Mouse (Mus musculus) fat pad, adult 2 months (tissue): ENCODE results near the gene Stx1b.
"Not testable (repeated sequence)": the region's sequence is repeated elsewhere in the genome, so short reads cannot be mapped to it uniquely, and the experiment has no call there.

Experiments used
- DNase-seq: peaks from one replicate; pipeline ENCODE4 v3.0.0-alpha.2; 2011; ENCODE audit warnings: low read depth, low spot score; ENCODE audit errors: extremely low read depth

Gene Stx1b

GRCm38 (mm10) chr7:127824176-127824871 is at the start of gene Stx1b, which contains the start of gene Stx4a:
Gene Stx1b, minus strand, starts transcription at chr7:127824549.
Gene Stx4a, plus strand, starts transcription at chr7:127824294.
- DNase-seq = no peak

DNA sequence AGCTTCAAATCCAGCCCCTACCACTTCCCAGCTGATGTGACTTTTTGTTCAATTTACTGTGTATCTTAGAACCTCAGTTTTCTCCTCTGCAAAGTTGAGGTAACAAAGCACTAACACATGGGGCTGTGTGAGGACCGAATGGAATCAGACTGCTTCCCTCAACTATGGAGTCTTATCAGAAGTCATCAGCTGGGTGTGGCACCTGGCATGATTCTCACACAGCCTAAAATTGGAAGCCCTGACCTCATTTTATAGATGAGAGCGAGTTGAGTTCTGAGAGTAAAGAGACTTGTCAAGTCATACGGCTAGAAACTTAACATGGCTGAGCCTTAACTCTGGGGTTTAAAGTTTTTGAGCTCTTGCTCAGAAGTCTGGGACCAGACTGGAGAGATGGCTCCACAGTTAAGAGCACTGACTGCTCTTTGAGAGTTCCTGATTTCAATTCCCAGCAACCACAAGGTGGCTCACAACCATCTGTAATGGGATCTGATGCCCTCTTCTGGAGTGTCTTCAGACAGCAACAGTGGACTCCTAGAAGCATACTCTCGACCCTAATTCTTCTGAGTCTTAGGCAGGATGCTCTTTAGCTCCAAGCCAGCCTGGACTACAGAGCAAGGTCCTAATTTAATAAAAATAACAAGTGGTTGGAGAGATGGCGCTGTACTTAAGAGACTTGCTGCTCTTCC is 45.9 kb upstream of the Stx1b start:
- no peak for DNase-seq

DNA sequence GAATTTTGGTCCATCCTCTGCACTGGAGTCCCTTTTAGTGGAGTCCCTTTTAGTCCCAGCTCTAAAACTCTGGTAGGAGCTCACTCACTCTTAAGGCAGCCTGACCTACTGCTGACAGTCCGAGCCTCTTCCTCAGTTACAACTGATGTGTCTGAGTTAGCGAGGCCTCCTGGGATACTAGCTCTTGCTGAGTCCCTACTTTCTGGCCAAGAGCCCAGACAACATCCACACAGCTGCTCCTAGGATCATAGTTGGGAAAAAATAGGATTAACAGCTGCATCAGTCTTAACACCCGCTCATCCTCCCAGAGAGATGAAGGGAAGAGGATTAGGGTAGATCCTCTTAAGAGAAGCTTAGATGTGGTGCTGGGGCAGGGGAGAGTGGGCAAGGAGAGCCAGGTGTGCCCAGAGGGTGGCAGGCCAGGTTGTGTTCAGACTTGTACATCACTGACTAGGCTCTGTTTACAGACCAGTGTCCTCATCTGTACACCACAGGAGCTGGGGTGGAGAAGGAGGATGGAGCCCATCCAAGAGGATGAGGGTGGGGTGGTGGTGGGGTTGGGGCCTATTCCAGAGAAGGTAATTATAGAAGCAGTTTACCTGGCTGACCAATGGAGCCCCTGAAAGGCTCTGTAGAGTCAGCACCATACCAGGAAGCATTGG is 44.9 kb upstream of the Stx1b start:
- no peak for DNase-seq

- DNase-seq = no peak
Observed at GRCm38 (mm10) chr7:127867641-127868040, 43.3 kb upstream of the Stx1b start.

DNA sequence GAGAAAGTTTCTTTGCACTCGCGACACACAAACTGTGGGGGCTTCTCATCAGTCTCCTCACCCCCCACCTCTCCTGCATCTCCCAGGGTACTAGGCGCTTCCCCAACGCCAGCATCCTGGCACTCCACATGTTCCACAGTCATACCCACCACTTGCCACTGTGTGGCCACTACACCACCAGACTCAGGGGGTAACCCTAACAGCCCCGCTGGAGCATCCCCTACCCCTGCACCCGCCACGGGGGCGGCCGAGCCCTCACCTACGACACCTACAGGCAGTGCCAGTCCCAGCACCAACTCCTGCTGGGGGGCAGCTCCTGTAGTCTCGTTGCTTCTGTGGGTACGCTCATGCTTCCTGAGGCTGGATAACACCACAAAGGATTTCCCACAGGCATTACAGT is 42.1 kb upstream of the Stx1b start:
- DNase-seq = no peak

- DNase-seq = no peak
Observed at GRCm38 (mm10) chr7:127858258-127858657, 33.9 kb upstream of the Stx1b start.

DNA sequence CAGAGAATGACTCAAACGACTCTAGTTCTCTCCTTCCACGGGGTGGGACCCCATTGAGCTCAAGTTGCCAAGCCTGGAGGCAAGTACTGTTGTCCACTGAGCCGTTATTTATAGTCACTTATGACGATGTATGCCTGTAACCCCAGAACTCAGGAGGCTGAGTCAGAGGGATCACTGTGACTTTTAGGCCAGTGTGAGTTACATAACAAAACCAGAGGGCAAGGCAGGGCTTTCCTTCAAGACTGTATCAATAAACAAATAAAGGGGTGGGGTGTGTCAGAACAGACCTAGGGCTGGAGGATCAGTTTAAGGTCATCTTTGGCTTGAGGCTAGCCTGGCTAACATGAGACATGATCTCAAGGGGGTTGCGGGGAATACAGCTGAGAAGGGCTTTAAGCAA is 26.6 kb upstream of the Stx1b start:
- no peak for DNase-seq

- no peak for DNase-seq
Observed at GRCm38 (mm10) chr7:127849973-127850875, 25.9 kb upstream of the Stx1b start.

DNA sequence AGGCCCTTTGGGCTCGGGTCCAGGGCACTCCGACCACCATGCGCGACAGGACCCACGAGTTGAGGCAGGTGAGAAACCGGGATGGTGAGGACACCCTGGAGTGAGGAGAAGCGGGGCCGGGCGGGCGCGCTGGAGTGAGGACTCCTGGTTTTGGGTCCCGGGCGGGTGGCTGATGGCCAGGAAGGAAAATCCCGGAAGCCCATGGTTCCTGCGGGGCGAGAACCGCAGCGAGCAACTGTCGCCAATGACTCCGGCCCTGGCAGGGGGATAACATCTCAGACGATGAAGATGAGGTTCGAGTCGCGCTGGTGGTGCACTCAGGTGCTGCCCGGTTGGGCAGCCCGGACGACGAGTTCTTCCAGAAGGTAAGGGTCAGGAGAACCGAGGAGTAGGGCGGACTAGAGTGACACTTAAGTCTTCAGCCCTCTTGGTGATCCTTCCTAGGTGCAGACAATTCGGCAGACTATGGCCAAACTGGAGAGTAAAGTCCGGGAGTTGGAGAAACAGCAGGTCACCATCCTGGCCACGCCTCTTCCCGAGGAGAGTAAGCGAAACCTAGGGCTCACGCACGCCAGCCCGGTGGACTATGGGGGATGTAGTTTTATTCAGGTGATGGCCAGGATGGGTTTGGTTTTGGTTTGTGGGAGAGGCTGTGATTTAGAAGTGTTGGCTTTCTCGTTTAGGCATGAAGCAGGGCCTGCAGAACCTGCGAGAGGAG is 17.8 kb upstream of the Stx1b start:
- DNase-seq = no peak

DNA sequence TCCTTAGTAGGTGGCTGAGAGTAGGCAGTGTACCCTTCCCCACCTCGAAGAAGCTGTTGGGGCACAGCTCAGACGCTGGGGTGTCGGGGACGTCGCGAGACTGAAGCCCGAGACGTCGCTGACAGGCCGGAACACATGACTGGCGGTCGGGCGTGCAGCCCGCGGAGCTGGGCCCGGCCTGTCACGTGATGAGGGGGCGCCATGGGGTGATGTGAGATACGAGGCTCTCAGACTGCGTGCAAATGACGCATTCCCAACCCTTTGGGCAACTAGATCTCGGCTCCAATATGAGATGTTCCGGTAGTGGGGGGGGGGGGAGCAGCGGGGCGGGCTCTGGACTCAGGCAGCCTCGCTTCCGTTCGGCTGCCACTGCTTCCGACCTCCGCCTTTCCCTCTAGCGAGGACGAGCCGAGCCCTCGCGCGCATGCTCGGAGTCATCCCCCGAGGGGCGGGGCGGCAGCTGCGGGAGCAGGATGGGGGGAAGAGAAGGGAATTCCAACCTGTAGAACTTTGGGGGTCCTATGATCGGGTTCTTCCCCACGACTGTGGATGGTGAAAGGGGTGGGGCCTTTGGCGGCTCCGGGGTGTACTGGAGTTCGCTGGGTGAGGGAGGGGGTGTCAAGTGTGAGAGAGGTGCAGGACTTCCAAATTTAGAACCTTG is 17.1 kb upstream of the Stx1b start:
- DNase-seq = no peak

GRCm38 (mm10) chr7:127840886-127841285 is 16.5 kb upstream of the Stx1b start:
- DNase-seq = no peak

GRCm38 (mm10) chr7:127840031-127840430 is 15.7 kb upstream of the Stx1b start:
- DNase-seq = not testable (repeated sequence)

DNA sequence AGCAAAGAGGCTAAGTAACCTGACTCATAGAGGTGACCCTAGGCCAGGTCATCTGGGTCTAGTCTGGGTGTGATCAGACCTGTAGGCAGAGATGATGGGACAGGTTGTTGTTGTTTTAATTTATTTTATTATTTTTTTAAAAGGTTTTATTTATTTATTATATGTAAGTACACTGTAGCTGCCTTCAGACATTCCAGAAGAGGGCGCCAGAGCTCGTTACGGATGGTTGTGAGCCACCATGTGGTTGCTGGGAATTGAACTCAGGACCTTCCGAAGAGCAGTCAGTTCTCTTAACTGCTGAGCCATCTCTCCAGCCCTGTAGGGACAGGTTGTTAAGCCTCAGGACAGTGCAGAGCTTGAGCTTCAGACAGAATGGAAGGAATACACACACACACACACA is 13.5 kb upstream of the Stx1b start:
- DNase-seq = not testable (repeated sequence)

- DNase-seq = no peak
Observed at GRCm38 (mm10) chr7:127837473-127837872, 13.1 kb upstream of the Stx1b start.

DNA sequence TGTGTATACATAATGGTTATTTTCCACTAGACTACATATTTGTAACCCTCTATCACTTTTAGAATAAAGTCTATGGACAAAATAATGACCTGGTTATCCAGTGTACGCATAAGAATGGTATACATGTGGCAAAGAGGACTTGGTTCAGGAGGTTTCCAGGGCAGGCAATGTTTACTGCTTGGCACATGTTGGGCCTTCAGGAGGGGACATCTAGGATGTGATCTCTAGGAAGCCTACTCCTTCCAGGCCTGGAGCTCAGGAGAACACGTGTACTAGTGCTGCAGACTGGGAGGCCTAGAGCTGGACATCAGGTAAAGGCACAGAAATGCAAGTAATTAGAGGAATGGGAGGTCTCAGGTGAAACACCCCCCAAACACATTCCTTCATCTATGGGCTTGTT is 11.2 kb upstream of the Stx1b start:
- DNase-seq = no peak

DNA sequence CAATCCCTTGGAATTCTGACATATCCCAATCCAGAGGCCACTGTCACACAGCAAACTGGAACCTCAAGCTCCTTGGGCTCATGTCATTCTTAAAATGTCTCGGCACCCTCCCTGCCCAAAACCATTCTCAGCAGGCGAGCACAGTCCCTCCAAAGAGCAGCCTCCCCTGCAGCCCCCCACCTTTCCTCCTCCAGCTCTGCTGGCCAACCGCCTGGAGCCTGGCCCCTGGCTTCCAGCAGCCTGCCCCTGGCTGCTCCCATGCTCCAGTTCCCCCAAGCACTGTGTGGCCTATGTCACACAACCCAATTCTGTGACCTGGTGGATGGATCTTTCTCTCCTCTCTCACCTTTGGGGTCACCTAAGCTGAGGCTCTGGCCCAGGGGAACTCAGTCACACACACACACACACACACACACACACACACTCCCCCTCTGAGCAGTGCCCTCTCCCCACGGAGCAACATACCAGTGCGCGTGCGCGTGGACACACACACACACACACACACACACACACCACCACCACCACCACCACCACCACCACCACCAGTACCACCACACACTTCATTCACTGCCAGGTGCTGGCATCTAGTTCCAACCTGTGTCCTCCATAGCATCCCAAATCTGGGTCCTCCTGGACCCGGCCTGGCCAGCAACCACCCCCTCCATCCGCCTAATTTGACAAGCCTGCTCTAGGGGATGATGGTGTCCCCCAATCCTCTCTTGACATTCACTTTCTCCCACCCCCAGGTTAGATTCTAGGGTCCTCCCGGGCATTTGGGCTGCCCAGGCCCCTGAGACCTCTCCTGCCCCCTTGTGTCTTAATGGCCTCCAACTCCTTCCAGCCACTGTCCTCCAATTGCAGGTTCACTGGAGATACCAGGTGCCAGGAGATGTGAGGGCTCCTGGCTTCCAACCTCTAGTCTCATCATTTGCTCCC is 845 bp downstream of the Stx1b start:
- no peak for DNase-seq

- DNase-seq = no peak
Observed at GRCm38 (mm10) chr7:127822494-127822893, 1.9 kb downstream of the Stx1b start.

DNA sequence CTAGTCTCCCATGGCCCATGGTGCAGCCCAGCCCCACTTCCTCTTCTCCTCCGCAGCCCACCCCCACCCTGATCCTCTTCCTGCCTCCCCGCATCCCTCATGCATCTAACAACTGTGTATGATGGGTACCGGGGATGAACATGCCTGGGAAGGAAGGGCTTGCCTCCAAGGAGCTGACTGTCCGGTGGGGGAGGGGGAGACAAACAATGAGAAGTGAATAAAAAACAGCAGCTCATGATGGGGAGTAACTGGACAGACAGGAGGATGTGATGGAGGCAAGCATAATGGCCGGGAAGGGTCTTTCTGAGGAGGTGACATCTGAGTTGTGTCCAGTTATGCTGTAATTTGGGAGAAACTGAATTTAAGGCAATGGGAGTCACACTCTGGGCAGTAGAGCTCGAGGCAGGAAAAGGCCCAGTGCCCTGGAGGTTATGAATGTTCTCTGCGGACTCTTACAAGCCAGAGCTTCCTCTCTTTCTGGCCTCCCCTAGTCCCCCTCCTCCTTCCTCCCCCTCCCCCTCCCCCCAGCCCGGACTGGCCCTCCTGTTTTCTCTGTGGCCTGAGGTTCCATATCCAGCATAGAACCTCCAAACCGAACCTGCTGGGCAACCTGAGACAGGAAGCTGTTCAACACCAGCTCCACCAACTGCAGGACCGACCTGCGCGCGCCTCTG is 3.4 kb downstream of the Stx1b start:
- DNase-seq = no peak
